Mouse (Mus musculus) small intestine, adult 2 months (tissue): Measurements from ENCODE around the gene Obscn.
A peak's percentile ranks its signal among the peaks of the same experiment; 100 is the strongest.

Experiments used
- CTCF ChIP-seq: fragments of 200-500 bp; IDR thresholded peaks from 2 replicates; pipeline ENCODE4 v1.5.1; 2012; ENCODE audit warnings: low read depth, mild to moderate bottlenecking, control low read depth, inconsistent platforms, low read length, moderate library complexity, mixed read lengths; ENCODE audit not compliant: insufficient replicate concordance, insufficient read length; ENCODE audit errors: extremely low read depth
- POLR2A ChIP-seq: fragments of 200-500 bp; IDR thresholded peaks from 2 replicates; pipeline ENCODE4 v1.6.1; 2012; ENCODE audit warnings: low read depth, mild to moderate bottlenecking, control low read depth, inconsistent platforms, low read length, moderate library complexity

DNA sequence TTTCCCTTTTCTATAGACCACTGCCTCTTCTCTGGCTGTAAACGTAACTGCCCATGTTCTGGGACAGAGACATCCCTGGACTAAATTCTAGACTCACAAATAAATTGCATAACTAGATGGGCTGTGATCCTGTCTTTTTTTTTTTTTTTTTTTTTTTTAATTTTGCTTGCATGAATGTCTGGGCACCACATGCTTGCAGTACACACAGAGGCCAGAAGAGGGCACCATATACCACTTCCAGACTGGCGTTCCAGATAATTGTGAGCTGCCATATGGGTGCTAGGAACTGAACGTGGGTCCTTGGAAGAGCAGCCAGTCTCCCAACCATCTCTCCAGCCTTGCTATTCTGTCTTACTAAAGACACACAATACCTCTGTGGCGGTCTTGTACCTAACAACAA lies 42.0 kb downstream of the Obscn start:
- TF ChIP-seq CTCF: peak; percentile 31; the same call in 1 of the 2 replicates
- no peak for TF ChIP-seq POLR2A
